Mouse (Mus musculus) telencephalon, adult 2 months (tissue): Measurements from ENCODE around the gene Slc36a1.

ENCODE experiments used
- DNase-seq: peaks from one replicate; pipeline ENCODE4 v3.0.0-alpha.2; 2011; ENCODE audit warnings: low read depth, low spot score

The Slc36a1 gene

DNA sequence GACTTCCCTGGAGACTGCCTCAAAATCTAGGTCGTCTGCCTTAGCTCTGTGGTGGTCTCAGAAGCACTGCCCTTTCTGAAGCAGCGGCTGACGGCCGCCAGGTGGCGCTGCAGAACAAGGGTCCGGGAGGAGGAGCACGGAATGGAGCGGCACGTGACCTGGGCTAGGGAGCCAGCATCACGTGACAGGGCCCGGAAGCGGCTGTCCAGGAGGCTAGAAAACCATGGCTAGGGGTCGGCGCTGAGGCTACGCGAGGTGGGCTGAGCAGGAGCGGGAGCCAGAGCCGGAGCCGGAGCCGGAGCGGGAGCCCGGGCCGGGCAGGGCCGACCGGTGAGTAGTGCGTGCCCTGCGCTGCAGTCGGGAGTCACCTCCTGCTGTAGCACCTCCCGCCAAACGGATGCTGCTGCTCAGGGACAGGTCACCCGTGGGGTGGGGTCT lies at the start of gene Slc36a1:
Slc36a1 (plus strand) TSS at position 192 of the 438 bp plus-strand sequence.
- DNase-seq, result peak; percentile 85

DNA sequence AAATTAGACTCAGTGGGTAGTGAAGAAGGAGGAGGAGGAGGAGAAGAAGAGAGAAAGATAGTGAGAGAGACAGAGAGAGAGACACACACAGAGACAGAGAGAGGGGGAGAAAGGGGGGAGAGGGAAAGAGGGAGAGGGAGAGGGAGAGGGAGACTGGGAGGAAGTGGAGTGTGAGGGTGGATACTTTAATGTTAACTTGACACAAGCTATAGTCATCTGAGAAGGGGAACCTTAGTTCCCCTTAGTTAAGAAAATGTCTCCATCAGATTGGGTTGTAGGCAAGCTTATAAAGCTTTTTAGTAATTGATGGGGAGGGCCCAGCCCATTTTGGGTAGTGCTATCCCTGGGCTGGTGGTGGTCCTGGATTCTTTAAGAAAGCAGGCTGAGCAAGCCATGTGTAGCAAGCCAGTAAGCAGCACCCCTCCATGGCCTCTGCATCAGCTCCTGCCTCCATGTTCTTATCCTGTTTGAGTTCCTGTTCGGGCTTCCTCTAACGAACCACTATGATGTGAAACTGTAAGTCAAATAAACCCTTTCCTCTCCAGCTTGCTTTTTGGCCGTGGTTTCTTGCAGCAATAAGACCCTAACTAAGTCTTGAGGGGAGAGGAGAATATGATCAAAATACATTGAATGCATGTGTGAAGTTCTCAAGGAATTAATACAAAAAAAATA lies 49.6 kb upstream of the Slc36a1 start:
- DNase-seq, result no peak

DNA sequence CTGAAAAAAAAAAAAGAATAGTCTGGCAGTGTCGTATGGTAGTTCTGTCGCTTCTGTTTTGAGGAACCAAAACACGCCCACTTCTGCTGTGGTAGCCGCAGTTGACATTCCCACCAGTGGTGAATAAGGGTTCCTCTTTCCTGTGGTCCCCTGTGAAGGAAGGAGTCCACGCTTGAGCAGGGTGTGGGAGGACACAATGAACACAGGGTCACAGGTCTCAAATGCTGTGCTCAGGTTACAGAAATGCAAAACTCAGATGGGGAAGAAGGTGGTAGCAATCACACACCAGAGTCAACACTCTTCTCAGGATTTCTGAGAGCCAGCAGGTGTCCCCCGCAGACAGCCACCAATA lies 49.1 kb upstream of the Slc36a1 start:
- no peak for DNase-seq

DNA sequence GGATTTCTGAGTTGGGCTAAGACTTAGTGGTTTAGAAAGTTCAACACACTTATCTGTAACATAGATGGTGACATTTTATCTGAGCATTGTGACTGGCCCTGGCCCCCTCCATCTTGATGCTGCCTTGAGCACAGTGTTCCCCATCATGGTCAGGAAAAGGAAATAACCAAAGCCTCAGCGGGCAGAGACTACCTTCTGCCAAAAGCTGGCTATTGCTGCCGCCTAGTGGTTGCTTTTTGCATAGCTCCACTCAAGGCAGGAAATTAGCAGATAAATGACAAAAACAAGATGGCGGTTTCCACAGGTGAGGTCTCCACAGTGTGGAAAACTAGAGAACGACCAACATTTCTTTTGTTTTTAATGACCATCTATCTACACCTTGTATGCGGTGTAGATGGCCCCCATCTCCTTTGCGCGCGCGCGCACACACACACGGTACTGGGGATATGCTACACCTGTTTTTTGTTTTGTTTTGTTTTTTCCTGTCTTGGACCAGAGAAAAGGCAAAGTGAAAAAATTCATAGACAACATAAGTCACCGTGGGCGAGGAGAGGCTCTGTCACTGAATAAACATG lies 45.3 kb upstream of the Slc36a1 start:
- DNase-seq, result peak; percentile 42

DNA sequence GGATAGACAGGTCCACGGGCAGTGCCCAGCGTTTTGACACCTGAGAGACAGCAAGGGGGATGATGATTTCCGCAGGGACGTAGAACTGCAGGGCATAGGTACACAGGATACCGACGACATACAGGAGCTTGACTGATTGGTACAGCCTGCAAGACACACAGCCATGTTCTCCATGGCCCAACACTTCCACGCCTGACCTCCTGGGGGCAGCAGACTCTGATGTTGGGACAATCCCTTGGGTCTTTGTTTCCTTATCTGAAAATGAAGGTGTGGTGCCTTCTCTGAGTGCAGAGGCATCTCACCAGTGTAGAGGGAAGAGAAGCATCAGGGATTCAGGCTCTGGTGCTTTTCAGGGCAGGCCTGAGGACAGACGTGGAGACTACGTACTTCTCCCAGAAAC lies 41.5 kb upstream of the Slc36a1 start:
- no peak for DNase-seq

DNA sequence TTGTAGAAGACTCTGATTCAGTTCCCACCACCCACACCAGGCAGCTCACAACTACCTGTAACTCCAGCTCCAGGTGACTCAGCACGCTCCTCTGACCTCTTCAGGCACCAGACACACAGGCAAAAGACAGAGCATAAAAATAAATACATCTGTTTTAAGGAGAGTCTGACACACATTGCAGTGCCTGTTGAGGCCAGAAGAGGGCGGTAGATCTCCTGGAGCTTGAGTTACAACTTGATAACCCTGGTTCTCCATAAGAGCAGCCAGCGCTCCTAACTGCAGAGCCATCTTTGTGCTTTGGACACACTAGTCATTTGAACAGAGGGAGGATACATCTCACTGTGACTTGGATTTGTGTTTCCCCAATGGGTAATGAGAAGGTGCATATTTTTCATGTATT lies 39.4 kb upstream of the Slc36a1 start:
- peak; percentile 22 for DNase-seq

DNA sequence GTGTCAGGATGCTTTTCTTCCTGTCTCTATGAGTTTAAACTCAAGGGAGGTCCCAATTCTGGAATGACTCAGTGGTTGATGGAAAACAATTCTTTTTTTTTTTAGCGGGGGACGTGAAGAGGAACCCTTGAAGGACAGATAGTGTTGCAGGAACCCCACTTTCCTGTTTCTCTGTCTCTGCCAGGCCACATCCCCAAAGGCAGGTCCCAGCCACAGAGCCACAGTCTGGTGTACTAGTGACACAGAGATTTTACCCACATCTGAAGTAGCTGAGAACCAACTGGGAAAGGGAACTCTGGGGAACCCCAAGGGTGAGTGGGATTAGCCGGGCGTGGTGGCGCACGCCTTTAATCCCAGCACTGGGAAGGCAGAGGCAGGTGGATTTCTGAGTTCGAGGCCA lies 38.4 kb upstream of the Slc36a1 start:
- no peak for DNase-seq

DNA sequence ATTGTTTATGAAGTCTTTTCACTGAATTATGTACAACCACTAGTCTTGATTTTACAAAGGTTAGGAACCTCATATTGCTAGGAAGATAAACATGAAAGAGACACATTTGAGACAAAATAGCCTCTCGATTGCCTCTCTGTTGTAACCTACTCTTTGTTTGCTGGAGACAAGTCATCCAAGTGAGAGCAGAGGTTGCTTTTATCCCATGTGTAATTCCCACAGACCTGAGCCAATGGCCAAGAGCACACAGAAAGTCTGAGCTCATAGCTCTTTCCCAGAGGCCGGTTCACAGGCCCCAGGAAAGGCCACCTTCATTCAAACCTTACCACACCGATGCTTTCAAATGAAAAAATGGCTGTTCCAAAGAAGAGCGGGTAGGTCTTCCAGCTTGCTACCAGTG lies 35.6 kb upstream of the Slc36a1 start:
- no peak for DNase-seq

DNA sequence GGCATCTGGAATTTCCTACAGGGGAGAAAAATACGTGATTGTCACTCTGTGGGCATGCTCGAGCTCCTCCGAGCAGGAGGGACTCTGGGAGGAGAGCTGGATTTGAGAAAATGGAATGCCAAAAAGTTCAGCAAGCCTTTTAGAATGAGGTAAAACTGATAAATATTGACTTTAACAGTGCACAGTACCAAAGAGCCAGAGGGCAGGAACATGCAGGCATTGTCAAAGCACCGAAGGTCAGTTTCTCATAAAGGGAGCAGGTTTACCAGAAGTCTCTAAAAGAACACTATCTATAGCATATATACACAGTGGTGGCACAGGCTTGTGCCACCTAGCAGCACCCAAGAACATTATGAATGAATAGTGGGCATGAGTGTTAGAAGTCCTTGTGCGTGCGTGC lies 35.2 kb upstream of the Slc36a1 start:
- no peak for DNase-seq

DNA sequence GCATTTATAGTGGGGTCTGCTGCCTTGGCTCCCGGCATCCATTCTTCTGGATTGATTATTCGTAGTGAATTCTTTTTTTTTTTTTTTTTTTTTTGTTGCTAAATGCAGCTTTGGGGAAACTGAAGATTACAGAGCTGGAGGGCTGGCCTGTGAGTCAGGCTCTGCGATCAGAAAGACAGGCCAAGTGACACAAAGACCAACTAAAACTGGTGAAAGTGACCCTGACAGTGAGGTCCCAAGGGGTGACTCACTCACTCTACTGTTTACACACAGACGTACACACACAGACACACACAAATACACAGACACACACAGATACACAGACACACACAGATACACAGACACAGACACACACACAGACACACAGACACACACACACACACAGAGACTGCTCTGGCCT lies 33.6 kb upstream of the Slc36a1 start:
- no peak for DNase-seq

DNA sequence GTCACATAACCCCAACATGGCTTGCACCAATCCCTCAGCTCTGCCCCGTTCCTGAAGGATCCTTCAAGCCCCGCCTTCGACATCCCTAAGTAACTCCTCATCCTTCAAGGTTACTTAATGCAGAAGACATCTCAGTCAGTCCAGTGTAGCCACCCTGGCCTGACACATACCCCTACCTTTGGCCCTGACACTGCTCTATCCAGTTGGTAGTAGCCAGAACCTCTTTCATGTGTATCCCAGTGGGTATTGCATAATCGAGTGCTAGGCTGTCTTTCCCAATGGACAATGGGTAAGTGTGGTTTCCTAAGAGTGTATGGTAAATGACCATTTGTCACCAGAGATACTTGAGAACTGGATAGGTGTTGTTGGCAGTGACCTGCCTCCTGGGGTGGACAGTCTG lies 25.3 kb upstream of the Slc36a1 start:
- DNase-seq, result no peak

DNA sequence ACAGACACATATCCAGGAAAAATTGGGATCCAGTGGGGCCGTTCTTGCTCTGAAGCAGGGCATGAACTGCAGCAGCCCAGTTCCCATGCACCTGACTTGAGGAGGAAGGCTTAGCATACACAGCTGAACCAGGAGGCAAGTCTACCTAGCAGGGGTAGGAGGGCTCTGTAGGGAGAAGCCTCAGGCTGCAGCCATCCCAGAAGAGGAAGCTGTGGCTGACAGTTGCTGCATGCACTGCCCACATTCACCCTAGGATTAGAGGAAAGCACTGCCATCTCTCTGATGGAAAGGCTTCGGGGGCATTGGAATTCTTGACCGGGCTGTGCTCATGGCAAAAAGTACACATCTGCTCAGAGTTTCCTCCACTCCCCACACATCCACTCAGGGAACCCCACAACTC lies 24.3 kb upstream of the Slc36a1 start:
- DNase-seq, result no peak

DNA sequence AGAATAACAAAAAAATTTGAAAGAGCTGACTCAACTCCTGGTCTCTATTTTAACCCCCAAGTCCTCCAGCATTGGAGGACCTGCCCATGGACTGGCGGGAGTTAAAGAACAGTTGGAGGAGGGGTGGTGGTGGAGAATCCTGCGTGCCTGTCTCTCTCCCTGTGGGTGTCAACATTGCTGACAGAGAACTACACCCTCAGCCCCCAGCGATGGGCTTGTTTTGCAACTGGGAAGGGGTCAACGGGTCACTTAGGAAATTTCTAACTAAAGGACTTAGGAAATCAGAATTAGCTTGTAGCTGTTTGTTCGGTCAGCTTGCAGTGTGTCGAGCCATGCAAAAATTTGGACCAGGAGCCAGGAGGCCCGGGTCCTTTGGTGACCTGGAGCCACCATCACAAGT lies 21.0 kb upstream of the Slc36a1 start:
- DNase-seq, result no peak

DNA sequence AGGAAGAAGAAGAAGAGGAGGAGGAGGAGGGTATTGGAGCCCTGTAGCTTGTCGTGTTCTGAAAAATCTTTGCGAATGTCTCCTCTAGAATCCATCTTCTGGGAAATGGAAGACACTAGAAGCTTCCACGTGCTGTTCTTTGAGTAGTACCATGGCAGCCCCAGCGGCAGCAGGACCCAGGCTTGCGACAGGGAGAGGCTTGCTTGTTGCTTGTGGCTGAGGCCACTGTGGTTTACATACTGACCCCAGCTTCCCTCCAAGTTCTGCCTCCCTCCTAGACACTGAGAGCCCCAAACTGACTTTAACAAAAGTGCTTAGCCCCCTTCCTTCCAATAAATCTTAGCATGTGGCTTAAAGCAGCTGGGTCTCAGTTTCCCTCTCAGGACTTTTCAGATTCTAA lies 19.9 kb upstream of the Slc36a1 start:
- DNase-seq, result no peak

DNA sequence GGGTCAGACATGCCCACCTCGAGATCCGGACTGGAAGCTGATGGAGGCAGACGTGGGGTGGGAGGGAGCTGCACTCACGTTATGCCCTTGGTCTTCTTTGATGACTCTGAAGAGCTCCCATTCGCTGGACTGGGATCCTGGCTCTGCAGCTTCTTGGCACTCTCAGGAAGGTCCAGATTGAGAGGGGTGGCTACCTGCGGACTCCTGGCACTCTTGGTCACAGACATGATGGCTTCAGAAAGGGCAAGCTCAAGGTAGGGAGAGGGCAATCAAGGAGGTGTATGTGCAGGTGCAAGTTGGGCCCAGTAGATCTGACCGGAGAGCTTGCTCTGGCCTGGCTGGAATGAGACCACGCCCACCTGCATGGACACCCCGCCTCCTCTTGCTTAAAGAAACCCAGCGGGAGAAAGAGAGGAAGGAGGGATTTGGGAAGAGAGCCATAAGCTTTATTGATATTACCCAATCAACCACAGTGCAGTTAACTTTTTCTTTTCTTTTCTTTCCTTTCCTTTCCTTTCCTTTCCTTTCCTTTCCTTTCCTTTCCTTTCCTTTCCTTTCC lies 19.3 kb upstream of the Slc36a1 start, which contains the start of gene Slc36a2:
Slc36a2 (minus strand) TSS at position 345 of the 559 bp plus-strand sequence.
- DNase-seq, result no peak

DNA sequence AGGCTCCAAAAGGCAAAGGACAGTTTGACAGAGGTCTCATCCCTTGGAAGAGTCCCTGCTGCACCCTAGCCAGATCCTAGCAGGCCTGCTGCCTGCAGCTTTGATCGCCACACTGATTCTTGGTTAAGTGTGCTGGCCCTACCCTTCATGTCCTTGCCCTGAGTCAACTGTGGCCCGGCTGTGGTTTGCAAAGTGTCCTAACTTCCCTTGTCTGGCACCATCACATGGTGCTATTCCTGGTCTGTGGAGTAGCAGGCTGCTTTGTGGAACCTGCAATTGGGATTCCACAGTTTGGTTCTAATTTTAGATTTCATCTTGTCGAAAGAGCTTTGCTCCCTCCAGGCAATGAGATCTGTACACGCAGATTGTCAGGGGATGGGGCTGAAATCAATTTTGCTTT lies 16.9 kb upstream of the Slc36a1 start:
- DNase-seq, result no peak

DNA sequence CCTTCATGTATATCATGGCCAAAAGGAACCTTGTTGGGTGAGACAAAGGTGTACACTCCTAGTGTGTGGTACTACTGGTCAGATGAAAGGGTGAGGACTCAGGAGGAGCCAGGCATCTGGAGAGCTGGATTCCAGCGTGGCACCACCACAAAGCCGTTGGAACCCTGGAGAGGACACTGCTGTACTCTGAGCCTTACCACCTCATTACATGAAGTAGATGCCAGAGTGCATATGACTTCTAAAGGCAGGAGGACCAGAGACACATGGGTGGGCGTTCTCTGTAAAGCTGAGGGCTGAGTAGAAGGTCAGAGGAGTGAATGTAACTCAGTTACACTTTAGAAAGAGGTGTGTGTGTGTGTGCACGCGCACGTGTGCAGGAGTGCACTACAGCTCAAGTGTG lies 16.4 kb upstream of the Slc36a1 start:
- no peak for DNase-seq

DNA sequence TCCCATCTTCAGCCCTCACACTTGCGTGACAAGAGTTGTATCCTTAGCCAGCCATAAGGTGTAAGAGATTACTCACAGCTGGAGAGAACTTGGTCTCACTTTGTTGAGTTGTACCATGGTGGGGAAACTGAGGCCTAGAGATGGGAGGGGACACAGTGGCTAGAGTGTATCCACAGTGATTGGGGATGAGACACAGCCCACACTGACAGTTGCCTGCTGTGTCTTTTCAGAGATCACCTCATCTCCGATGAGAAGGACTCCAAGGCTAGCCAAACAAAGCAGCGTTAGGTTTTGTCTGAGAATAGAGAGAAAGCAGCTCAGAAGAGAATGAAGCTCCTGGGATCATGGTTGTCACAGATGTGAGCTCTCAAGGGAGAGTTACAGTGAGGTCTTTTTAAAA lies 13.9 kb upstream of the Slc36a1 start:
- no peak for DNase-seq

DNA sequence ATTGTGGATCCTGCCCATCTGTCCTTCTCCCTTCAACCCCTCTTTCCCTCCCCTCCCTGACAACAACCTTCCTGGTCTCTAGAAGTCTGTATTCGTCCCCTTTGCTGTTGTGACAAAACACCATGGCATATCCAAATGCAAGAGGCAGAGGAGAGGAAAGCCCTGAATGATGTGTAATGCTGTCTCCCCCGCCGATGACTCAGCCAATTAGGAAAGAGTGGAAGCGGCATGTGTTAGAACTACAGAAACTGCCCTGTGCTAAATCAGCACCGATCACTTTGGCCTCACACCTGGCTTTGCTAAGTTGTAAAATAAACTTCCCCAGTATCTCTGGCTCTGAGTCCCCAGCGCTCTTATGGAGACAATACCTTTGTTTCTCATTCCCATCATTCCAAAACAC lies 7.1 kb upstream of the Slc36a1 start:
- DNase-seq, result no peak

DNA sequence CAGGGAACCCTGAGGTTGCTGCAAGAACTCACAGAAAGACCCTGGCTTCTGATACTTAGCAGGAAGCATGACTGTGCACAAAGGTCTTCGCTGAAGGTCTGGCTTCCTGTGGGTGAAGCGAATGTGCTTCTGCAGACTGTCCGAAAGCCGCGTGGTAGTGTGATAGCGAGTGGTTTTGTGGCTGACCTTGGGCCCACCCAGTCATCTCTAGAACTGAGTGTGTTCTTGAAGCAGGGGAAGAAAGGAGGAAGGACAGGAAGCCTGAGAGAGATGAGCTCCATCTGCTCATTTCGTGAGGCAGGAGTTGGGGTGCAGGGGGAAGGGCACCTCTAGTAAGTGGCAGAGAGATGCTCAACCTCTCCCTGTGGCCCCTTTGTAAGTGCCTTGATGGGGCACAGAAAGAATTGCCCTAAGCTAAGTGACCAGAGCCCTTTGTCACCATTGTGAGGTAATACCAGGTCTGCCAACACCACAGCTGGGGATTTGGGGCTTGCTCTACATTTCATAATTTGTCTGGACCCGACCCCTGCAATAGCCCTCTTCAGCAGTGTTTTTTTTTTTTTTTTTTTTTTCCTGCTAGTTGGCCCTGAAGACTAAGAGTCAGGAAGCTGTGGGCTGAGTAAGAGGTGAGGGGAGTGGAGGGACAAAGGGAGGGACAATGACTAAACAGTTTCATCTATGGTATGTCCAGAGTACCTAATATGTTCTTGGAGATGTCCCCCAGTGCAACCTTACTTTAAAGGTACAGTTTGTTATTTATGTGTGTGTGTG lies 6.2 kb upstream of the Slc36a1 start:
- no peak for DNase-seq

DNA sequence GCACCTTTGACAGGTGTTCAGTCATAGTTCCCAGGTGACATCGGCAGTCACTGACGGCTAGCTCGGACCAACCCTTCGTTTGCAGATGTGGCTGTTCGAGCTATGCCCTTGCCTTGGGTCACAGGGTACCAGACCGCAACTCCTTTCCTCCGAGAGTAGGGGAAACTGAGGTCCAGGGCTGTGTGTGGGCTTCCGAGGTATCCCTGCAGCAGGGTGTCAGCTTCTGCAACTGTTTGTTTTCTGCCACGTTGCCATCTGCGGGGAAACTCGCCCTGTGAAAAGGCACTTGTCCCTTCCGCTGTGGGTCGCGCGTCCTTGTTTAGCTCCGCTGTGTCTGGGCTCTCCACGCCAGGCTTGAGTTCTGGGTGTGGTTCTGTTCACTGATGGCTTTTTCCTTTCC lies 452 bp downstream of the Slc36a1 start:
- no peak for DNase-seq

DNA sequence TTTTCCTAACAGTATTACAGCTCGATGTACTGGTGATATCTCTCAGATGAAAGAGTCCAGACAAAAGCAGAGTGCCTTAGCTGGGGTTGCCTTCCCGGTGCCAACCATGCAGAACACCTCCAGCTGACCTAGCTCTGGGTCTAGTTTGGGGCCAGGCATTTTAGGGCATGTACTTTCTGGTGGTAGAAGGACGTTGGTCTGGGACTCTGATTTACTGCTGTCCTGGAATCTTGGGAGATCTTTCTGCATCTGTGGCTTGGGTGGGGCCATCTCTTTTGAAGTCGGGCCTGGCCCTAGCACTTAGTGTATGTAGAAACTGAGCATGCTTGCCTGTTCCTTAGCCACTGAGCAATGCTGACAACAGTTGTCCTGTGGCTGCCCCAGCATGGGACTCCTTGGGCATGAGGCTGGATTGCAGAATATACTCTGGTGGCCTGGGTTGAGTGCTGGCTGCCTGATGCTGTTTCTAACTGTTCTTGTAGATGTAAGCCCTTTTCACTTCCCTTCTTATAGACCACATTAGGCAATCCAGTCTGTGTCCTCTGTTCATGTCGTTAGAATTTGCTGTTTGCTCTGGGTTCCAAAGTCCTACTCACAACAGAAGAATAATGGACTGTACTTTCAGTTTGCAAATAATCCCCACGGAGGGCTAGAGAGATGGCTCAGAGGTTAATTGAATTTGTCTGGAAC lies 4.0 kb downstream of the Slc36a1 start:
- DNase-seq, result no peak
